7 mouse cellular contexts compared by ENCODE assay signal in the genomic region with DNA sequence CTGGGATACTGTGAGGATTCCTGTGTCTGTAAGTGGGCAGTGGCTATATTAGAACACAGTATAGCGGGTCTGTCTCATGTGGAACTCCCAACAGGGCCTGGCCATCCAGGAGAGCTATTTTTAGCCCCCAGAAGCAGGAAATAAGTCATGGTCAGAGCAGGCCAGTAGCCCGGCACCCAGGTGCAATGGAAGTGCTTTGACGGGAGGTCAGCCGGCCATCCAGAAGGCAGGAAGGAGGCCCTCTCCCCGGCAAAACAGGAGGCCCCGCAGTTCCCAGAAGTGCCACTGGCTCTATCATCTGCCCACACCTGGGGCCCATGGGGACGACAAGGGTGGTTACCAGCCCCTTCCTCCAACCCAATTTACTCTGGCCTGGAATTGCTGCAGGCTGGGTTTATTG. TPM values are rescaled to one million over a fixed set of nuclear protein-coding genes. Genes with fewer than 3 reads are reported as not detected.
DNase-seq lines count a peak whose midpoint lies in the region; ATAC-seq lines count a peak whose summit lies in the region.

No protein-coding gene starts in this region.

- no peak for ATAC-seq in midbrain, embryonic 12.5 days (ENCODE audit: low FRiP score, low read depth)
- ATAC-seq in midbrain, embryonic 14.5 days (ENCODE audit: low FRiP score, low TSS enrichment): no peak
- ATAC-seq in stomach, embryonic 15.5 days (ENCODE audit: insufficient read depth, low FRiP score, low read depth): no peak

- no peaks in the 10 kb centered on the region for H3K4me1 ChIP-seq in midbrain, embryonic 12.5 days
- H3K4me1 ChIP-seq in midbrain, embryonic 14.5 days (ENCODE audit: control insufficient read depth, insufficient read depth, low read length): no peaks in the 10 kb centered on the region
- H3K4me1 ChIP-seq in stomach, embryonic 15.5 days: peaks cover 21% of the 10 kb centered on the region

- intact Hi-C loops in gastrocnemius, postnatal 14 days (cut with DNase I; ENCODE audit: low total_unique reads): no loop called here

- no peak overlapping the region for H3K27ac ChIP-seq in midbrain, embryonic 12.5 days (replicated peaks)
- H3K27ac ChIP-seq in midbrain, embryonic 14.5 days (replicated peaks; ENCODE audit: low read depth, low read length): no peak overlapping the region
- H3K27ac ChIP-seq in stomach, embryonic 15.5 days: peak overlapping the region; percentile 73

- H3K9ac ChIP-seq in midbrain, embryonic 12.5 days (replicated peaks): 0 out of 2 replicates have a peak overlapping the region, but pooled peaks have one; percentile 28
- H3K9ac ChIP-seq in midbrain, embryonic 14.5 days (replicated peaks; ENCODE audit: low read length): no peak overlapping the region
- H3K9ac ChIP-seq in stomach, embryonic 15.5 days: no peak overlapping the region

- H3K9me3 ChIP-seq in midbrain, embryonic 12.5 days: no peaks in the 10 kb centered on the region
- H3K9me3 ChIP-seq in midbrain, embryonic 14.5 days (ENCODE audit: control insufficient read depth, low read length): no peaks in the 10 kb centered on the region
- no peaks in the 10 kb centered on the region for H3K9me3 ChIP-seq in stomach, embryonic 15.5 days

- no peaks in the 10 kb centered on the region for H3K36me3 ChIP-seq in midbrain, embryonic 12.5 days
- H3K36me3 ChIP-seq in midbrain, embryonic 14.5 days (ENCODE audit: control insufficient read depth, insufficient read depth, low read length): no peaks in the 10 kb centered on the region
- H3K36me3 ChIP-seq in stomach, embryonic 15.5 days: no peaks in the 10 kb centered on the region

- peaks cover 15% of the 10 kb centered on the region; the same call in 1 of the 2 replicates for H3K27me3 ChIP-seq in midbrain, embryonic 12.5 days
- no peaks in the 10 kb centered on the region for H3K27me3 ChIP-seq in midbrain, embryonic 14.5 days (ENCODE audit: control insufficient read depth, insufficient read depth, low read length)
- no peaks in the 10 kb centered on the region for H3K27me3 ChIP-seq in stomach, embryonic 15.5 days (replicated peaks)

- H3K4me2 ChIP-seq in midbrain, embryonic 12.5 days (replicated peaks): no peak overlapping the region
- H3K4me2 ChIP-seq in midbrain, embryonic 14.5 days (ENCODE audit: low read length): no peak overlapping the region
- H3K4me2 ChIP-seq in stomach, embryonic 15.5 days: no peak overlapping the region

- H3K4me3 ChIP-seq in midbrain, embryonic 12.5 days: no peak overlapping the region
- H3K4me3 ChIP-seq in midbrain, embryonic 14.5 days (replicated peaks; ENCODE audit: low read depth, low read length): no peak overlapping the region
- no peak overlapping the region for H3K4me3 ChIP-seq in stomach, embryonic 15.5 days (replicated peaks)

- DNase-seq in midbrain, embryonic 14.5 days: no peak
- DNase-seq in gastrocnemius, postnatal 14 days: peak; percentile 54
- peak; percentile 70 for DNase-seq in kidney, postnatal 14 days
- no peak for DNase-seq in right cerebral cortex, postnatal 36 days (ENCODE audit: low spot score in 2 of 2)
- DNase-seq in retina, embryonic 14.5 days (ENCODE audit: low spot score): no peak

- WGBS in midbrain, embryonic 12.5 days: 67% methylated on average over 7 of the region's 7 CpGs
- 67% methylated on average over 7 of the region's 7 CpGs for WGBS in midbrain, embryonic 14.5 days
- WGBS in stomach, embryonic 15.5 days: 39% methylated on average over 7 of the region's 7 CpGs

RNA-seq across cellular contexts. Expression of a gene that starts 9.3 kb away (rescaled TPM):
- polyA plus RNA-seq in midbrain, embryonic 12.5 days (2016; fragmentation: Nextera tagmentation; extraction: Ambion mirVana): 15.1 and 15.9 TPM in 2 replicates
- 3.9 and 9.0 TPM in 2 replicates for polyA plus RNA-seq in midbrain, embryonic 14.5 days (2014; fragmentation: Nextera tagmentation; extraction: Ambion mirVana)
- total RNA-seq in gastrocnemius, postnatal 14 days (2021): 10 to 100 TPM; 65.6 to 80.3 TPM
- 31.3 and 37.7 TPM in 2 replicates for polyA plus RNA-seq in stomach, embryonic 15.5 days (2015; fragmentation: Nextera tagmentation; extraction: Ambion mirVana)

RNA-seq across cellular contexts. Expression of a gene that starts 59.3 kb away (rescaled TPM):
- not detected in 2 replicates for polyA plus RNA-seq in midbrain, embryonic 12.5 days (2016; fragmentation: Nextera tagmentation; extraction: Ambion mirVana)
- not detected in 2 replicates for polyA plus RNA-seq in midbrain, embryonic 14.5 days (2014; fragmentation: Nextera tagmentation; extraction: Ambion mirVana)
- total RNA-seq in gastrocnemius, postnatal 14 days (2021): not detected
- not detected in 2 replicates for polyA plus RNA-seq in stomach, embryonic 15.5 days (2015; fragmentation: Nextera tagmentation; extraction: Ambion mirVana)

Comparison
In these comparisons a context has a peak if more than half of its experiments do, and no peak if none do; other contexts are left out.
1. DNase-seq: peak in gastrocnemius, postnatal 14 days (single experiment) and kidney, postnatal 14 days (single experiment); none in midbrain, embryonic 14.5 days (single experiment), right cerebral cortex, postnatal 36 days (0 of 2) and retina, embryonic 14.5 days (single experiment).